Mouse (Mus musculus): ENCODE results near the gene Nim1k.

The Nim1k gene

DNA sequence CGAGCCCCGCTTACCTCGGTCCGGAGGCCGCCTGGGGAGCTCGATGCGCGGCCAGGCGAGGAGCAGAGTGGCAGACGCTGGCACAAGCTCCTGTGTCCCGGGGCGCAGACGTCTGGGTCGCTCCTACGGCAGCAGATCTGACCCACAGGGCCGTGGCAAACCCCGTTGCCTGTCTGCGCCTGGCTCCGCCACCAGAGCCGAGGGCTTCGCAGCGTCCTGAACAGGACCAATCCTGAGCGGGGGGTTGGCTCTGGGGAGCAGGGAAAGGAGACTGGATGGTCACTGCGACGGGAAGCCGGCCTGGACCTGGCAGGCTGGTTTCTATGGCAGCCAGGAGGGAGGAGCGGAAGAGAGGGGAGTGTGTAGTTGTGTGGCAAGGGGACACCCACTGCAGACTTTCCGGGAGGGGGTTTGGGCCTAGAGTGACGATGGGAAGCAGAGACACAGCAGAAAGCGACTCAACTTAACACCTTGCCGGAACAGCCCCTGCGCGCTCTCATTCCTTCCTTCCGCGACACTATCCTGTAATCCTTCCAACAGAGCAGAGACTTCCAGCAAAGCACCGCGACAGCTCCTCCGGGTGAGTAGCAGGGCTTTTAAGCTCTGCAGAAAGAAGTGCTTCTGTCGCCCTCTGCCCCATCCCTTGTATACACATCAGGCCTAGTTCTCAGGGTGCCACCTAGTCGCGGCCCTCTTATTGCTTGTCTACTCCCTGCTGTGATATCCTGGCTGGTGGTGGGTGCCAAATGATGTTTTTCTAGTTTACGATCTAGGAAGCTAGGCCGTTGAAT is at the start of gene Nim1k:
Gene Nim1k, minus strand, starts transcription at position 202 of the 791 bp plus-strand sequence.
- DNase-seq (ENCODE audit: extremely low spot score, low spot score), result peak; percentile 77

DNA sequence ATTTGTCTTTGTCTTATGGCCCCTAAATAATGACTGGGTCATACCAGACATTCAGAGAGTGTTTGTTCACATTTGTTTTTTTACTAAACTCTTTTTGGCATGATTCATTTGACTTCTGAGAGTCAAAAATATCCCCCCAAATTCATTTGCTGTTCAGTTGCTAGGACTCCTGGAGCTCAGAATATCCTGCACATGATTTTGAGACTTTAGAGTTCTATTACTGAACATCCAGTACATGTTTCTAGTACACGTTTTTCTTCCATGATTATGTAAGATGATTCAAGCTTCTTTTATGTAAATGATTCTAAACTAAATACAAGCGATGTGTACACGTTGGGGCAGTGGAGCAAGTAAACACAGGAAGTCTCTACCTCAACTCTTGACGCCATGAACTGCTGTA is 42.0 kb upstream of the Nim1k start:
- DNase-seq (ENCODE audit: extremely low spot score, low spot score), result no peak

DNA sequence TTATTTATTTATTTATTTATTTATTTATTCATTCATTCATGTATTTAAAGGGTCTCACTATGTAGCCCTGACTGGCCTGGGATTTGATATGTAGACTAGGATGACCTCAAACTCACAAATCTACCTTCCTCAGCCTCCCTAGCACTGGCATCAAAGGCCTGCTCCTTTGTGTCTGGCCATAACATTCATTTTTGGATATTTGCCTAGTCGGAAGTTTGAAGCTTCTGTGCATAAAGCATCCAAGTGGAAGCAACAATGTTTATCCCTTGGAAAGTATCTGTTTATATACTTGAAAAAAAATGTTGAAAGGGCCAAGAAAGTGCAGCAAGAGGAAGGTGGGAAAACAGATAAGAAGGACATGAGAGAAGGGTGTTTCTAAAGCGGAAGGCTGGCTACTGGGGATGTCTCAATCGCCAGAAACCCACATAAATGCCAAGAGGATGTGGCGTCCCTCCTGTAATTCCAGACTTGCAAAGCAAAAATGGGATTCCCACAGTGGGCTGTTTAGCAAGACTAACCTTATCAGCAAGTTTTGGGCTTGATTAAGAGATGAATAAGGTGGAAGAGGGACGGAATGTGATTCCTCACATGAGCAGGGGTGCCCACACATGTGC is 37.2 kb upstream of the Nim1k start:
- DNase-seq (ENCODE audit: extremely low spot score, low spot score), result no peak

DNA sequence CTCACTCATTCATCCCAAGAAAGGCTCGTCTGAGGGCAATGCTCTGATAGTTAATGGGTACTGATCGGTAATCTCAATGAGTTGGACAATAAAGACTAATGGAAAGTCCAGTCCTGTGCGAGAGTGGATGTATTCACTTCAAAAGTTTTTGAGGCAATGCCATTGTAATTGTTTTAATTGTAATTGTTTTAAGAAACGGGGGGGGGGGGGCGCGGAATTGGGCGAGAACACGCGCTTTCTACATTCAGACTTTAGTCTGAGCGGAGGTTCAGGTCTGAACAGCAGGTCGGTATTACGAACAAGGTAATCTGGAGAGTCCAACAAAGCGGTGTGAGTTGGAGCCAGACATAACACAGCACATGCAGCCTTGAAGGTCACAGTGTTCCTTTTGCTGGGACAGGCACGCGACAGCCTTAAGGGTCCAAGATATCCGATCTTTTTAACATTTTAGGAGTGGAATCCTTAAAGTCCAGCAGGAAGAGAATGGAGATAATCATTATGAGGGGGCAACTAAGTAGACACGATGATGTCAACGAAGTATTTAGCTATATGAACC is 36.0 kb upstream of the Nim1k start:
- DNase-seq (ENCODE audit: extremely low spot score, low spot score), result peak; percentile 32

DNA sequence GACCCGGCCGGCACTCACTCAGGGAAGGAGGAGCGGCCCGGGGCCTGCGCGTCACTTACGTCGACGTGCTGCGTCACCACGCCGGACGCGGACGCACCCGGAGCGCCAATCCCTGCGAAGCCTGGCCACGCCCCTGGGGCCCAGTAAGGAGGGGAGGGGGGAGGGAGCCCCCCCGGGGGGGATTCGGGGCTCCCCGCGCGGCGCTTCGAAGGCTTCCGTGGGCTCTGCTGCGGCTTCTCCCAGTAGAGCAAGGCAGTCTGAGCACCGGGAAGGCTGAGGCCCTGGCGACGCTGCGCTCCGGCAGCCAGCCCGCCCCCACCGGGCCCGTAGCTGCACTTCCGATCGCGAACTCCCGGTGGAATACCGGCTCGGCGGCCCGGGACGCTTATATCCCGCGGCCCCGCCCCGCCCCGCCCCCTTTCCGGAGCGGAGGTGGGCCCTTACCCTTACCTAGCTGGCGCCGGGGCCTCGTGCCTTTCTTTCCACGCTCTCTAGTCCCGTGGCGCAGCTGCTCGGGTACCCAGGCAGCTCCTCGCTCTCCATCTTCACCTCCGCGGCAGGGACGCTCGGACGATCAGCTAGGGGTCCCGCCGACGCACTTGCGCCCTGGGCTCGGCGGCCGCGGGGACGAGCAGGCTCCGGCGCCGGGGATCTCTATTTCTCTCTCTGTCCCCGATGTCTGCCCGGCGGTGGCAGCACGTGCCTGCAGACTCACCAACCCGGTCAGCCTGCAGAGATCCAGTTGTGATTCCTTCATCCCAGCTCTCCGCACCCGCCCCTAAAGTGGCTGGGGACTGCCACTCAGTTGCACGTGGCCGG is 35.3 kb upstream of the Nim1k start, which contains the start of gene Zfp131:
Gene Zfp131, minus strand, starts transcription at position 129 of the 819 bp plus-strand sequence.
- DNase-seq (ENCODE audit: extremely low spot score, low spot score), result peak; percentile 96

DNA sequence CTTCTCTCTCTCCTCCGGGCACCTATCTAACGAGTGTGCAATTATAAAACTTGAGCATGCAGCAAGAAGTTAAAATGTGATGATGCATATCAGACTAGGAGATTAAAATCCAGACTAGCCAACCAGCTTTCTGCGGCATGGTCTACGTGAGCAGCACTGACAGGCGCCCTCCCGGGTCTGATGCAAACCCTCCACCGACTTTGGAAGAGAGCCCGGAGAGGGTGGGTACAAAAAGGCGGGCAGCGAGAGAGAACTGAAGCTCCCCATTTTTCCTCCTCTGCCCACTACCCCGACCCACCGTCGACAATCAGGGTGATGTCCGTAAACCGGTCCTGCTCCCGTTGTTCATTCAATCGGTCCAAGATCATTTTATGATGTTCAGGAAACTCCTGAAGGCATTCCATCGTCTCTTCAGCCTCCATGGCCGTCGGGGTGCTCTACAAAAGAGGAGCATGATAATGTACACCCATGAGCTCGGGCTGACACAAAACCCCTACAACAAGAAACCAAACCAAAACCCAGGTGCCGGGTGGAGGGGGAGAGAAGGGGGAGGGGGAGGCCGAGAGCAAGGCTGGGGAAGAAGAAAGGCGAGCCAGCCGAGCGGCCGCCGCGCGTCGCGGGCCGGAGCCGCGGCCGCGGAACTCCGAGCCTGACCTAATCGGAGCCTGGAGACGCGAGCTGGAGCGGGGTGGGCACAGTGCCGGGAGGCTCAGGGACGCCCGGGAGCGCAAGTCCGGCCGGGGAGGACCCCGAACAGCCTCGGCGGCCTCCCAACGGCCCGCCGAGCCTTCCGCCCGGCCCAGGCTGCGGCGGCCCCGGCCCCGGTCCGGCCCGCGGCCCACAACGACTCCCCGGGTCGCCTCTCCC is 34.4 kb upstream of the Nim1k start:
- DNase-seq (ENCODE audit: extremely low spot score, low spot score), result no peak

DNA sequence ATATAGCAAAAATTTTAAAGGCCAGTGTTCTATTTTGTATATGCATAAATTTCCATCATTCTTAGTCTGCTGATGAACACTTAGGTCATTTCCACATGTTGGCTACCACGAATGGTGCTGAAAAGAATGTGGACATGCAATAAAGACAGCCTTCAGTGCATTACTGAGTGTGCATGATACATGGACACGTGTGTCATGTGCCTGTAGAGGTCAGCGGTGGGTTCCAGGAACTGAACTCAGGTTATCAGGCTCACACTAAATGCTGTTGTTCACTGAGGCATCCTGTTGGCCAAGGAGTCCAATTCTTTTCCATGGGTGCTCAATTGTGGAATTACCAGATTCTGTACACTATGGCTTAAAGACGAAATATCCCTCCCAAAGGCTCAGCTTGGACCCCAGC is 27.9 kb upstream of the Nim1k start:
- no peak for DNase-seq (ENCODE audit: extremely low spot score, low spot score)

DNA sequence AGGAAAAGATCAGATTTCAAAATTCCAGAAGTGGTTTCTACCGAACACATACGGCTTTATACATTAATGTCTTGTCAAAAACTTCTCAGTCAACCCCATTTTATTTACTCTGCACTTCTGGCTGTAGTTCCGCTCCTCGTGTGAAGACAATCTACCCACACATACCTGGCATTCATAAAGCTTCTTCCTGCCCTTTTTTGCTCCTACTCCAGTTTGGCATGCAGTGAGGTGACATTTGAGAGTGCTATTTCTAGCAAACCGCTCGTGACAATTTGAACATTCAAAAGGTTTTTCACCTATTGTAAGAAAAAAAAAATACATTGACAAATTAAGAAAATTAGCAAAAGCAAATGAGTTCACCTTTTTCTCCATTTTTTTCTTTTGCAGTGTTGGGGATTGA is 12.9 kb upstream of the Nim1k start:
- no peak for DNase-seq (ENCODE audit: extremely low spot score, low spot score)

DNA sequence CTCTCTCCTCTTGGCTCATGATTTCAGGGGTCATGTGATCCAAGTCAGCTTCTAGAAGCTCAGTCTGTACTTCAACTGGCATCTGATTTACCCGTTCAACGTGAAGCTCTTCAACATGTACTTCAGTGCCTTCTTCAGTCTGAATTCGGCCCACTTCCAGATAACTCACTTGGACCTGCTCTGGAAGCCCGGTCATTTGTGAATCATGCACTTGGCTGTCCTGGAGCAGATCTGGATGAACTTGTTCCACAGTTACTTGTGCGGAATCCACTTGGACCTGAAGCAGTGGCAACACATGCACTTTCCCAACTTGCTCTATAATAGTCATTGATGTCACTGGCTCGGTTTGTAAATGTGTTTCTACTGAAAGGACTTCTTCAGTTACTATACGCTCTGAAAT is 10.8 kb upstream of the Nim1k start:
- DNase-seq (ENCODE audit: extremely low spot score, low spot score), result no peak

DNA sequence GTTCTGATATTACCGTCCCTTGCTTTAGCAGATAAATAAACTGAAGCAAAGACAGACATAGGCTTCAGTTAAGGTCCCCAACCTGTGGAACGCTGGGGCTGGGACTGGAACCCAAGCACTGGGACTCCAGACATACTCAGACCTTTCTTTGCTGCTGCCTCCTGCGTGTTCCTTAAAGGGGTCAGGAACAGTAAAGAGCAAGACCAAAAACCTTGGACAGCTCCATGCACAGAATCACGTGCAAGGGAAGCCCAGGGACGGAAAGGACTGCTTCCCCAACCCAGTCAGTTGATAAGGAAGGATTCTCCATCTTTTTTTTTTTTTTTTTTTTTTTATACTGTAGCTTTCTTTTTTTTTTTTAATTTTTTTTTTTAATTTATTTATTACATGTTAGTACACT is 1.1 kb upstream of the Nim1k start:
- DNase-seq (ENCODE audit: extremely low spot score, low spot score), result no peak

DNA sequence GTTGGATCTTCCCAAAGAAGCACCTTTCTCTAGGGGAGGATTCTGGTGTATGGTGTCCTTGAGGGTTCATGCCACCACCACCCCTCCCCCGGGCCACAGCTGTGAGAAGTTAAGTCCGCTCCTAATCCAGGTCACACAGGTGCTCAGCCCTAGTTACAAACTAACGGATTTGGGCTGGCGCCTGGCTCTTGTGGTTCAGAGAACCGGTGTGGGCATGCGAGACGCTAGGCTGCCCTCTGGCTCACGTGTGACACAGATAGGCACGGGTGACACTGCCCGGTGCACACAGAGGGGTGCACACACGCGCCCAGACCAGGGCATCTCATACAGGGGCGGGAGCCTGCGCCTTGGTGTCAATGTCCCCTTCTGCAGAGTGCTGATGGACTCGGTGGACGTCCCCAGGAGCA is 538 bp downstream of the Nim1k start:
- DNase-seq (ENCODE audit: extremely low spot score, low spot score), result no peak

DNA sequence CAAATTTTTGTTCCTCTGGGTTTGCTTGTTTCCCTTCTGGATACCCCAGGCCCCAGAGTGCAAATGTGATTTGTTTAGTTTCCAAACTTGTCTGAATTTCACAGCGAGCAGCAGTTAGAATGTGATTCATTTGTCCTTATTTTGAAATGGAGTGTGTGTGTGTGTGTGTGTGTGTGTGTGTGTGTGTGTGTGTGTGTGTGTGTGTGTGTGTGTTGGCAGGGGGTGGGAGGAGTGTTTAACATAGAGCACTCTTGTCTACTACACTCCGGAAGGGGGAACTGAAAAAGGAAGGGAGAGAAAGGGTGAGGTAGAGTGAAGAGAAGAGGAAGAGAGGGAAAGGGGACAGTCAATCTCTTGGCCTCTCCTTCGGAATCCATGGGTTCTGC is 1.1 kb downstream of the Nim1k start:
- DNase-seq (ENCODE audit: extremely low spot score, low spot score), result no peak

DNA sequence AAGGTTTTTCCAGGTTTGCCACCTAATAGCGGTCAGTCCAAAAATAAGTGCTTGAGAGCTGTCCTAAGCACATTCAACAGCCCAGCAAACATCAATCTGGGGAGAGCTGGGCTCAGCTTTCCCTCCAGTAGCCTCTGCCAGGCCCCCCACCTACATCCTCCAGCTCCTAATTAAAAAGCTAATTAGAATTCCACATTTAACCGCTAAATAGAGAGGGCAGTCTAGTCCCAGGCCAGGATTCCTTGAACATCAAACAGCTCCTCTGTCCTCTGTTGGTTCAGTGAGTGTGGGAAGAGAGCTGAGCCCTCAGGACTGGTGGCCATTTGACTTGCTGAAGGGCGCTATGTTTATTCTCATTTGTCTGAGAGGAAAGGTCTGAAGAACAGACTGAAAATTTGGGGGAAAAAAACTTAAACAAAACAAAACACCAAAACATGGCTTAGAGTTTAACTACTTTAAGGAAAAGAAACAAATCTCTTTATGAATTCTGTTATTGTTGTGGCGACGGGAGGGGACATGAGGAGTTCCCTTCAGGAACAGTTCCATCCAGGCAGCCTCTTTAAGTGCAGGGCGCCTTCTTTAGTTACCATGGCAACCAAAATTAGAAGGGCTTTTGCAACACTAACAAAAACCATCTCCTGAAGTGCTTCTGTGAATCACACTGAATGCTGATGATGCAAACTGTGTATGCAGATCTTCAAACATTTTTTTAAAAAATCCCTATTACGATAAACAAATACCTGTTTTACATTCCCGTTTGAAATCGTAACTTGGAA is 1.6 kb downstream of the Nim1k start:
- no peak for DNase-seq (ENCODE audit: extremely low spot score, low spot score)

DNA sequence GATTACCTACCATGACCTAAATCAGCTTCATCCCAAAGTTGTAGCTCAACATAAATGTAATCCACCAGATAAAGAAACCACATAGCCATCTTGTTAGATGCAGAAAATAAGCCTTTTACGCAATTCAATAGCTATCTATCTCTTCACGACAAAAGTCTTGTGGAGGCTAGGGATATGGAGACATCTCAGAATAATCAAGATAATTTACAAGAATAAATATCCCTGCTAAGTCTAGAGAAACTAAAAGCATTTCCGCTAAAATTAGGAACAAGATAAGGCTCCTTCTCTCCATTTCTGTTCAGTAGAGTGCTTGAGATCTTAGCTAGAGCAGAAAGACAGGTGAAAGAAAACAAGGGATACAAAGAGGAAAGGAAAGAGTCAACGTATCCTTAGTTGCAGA is 8.8 kb downstream of the Nim1k start:
- DNase-seq (ENCODE audit: extremely low spot score, low spot score), result no peak

DNA sequence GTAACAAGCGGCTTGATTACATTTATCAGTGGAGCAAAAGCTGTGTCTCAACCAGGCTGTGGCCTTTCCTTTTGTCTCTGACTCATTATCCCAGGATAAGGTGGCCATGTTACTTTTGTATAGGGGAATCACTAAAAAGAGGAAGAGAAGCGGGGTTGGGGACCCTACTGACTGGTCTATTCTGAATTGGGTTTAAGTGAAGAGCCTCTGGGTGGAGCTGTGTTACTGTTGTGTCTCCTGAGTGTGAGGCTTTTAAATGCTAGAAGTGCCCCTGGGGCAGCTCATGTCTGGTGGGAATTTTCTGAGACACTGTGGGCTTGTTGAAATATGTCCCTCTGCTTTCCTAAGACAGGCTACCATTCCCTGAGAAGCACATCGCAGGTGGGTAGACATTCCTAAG is 12.2 kb downstream of the Nim1k start:
- no peak for DNase-seq (ENCODE audit: extremely low spot score, low spot score)

DNA sequence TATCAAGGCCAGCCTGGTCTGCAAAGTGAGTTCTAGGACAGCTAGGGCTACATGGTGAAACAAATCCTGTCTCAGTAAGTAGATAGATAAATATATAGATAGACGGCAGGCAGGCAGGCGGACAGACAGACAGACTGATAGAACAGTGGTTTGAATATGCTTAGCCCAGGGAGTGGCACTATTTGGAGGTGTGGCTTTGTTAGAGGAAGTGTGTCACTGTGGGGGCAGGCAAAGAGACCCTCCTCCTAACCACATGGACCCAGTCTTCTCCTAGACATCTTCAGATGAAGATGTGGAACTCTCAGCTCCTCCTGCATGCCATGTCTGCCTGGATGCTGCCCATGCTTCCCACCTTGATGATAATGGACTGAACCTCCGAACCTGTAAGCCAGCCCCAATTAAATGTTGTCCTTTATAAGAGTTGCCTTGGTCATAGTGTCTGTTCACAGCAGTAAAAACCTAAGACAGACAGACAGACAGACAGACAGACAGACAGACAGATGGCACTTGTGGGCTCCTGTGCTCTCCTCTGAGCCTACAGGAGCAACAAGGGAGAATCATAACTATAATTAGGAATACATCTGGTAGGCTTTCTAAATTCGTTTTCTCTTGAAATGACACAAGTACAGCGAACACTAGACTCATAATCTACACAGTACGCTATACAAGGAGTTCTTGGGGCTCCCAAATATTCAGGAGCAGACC is 12.8 kb downstream of the Nim1k start:
- DNase-seq (ENCODE audit: extremely low spot score, low spot score), result no peak

DNA sequence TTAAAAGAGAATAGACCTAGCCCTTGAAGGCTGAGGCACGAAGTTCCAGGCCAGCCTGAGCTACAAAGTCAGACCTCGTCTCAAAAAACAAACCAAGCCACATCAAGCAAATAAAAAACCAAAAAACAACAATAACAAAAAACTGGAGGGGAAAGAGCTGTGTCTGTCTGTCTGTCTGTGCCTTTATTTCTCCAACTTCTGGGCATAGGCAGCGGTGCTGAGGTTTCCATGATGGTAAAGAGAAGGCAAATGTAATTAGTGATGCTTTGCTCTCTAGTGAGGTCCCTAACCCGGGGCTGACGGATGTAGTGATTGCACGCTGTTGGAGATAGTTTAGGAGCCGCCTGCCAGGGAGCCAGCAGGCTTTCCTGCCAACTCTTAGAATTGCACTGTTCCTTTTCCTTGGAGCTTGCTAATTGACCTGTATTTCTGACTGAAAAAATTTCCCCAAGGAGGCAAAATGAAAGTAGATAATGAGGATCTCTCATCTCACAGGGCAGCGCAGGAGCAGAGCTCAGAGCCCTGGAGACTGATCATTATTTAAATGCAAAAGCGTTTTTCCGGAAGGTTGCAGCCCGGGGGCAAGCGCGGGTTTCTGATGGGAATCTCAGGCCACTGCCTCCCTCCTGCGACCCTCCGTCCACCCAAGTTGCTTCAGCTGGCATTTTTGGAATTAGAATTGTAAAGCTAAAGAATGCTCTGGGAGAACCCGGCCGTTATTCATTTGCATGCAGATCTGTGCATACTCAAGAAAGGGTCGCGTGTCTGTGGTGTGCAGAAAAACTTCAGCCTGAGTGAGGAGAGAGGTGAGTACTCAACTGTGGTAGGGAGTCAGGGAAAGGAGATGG is 14.1 kb downstream of the Nim1k start:
- DNase-seq (ENCODE audit: extremely low spot score, low spot score), result peak; percentile 34

DNA sequence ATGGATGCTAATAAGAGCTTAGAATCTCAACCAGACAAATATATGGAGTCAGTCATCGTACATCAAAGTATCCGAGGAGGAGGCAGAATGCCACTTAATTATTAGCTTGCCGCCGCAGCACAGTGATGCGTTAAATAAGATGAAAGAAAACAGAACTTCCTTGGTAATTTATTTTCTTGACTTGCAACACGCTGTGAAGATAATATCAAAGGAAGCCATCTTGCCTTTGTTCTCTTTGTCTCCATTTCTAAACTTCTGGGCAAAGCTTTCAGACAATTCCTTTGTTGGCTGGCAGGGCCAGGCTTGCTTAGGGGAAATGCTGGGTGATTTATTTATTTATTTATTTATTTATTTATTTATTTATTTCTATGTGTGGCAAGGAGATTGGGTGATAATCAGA is 24.2 kb downstream of the Nim1k start:
- no peak for DNase-seq (ENCODE audit: extremely low spot score, low spot score)

DNA sequence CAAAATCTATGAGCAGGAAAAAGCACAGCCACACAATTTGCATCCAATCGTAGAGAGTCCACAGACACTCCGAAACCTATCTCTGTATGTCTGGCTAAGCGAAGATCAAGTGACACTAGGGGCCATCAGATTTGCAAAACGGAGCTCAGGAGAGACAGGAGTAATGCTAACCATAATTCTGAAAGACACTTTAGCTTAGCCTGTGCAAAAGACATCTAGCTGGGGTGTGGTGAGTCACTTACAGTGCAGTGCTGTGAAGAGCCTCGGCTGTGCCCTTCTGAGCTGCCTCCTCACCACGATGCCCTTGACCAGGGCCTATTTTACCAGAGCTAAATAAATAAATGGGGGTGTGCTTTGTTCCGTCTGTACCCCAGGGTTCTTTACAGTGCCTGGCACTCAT is 26.3 kb downstream of the Nim1k start:
- no peak for DNase-seq (ENCODE audit: extremely low spot score, low spot score)
